Mouse (Mus musculus): ENCODE measurements around the gene Slc23a4. TPM values are rescaled to one million over a fixed set of nuclear protein-coding genes. Genes with fewer than 3 reads are reported as not detected.
A peak's percentile ranks its signal among the peaks of the same experiment; 100 is the strongest.

The Slc23a4 gene
- total and polyA plus RNA-seq, 2 experiments from 2014 or later, result 0.68 to 2.6 TPM

DNA sequence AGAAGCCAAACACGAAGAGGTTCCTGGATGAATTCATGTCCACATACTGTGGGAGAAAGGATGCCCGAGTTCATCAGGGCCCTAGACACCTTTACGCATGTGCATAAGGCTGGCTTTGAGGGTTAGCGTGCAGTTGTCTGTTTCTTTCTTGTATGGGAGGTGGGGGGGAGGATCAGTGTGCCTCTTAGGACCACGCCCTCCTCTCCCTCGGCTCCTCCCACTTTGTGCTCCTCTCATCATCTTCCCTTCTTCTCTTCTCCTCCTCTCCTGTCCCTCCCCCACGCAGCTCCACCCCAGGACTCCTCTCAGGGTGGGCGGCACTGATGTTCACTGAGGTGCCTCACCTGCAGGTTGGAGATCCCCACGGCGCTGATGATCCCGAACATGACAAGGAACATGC is 39.7 kb downstream of the Slc23a4 start:
- DNase-seq (ENCODE audit: low spot score) (peak; percentile 37), ATAC-seq (peak; percentile 54; the same call in 1 of the 2 replicates)
- Histone ChIP-seq H3K36me3 (ENCODE audit: insufficient read depth, low read length) (no peaks in the 10 kb centered on the region), H3K4me2 (ENCODE audit: low read depth, low read length) (peak overlapping the region; percentile 32), H3K9me3 (ENCODE audit: low read length) (no peaks in the 10 kb centered on the region), H3K4me1 (ENCODE audit: insufficient read depth, low read length) (no peaks in the 10 kb centered on the region), H3K27ac (no peak overlapping the region), H3K4me3 (ENCODE audit: low read length) (peak overlapping the region; percentile 5), H3K27me3 (ENCODE audit: insufficient read depth, low read length) (no peaks in the 10 kb centered on the region), H3K9ac (replicated peaks; ENCODE audit: low read length) (no peak overlapping the region; the same call in 1 of the 2 replicates)
- WGBS, result 25% methylated on average over 11 of the region's 11 CpGs
- TF ChIP-seq CTCF (IDR thresholded peaks at IDR 0.05; ENCODE audit: low read depth), result no peak

GRCm38 (mm10) chr6:34946486-34947079 is 41.6 kb downstream of the Slc23a4 start:
- TF ChIP-seq CTCF (IDR thresholded peaks at IDR 0.05; ENCODE audit: low read depth), result no peak
- DNase-seq (ENCODE audit: low spot score), result no peak
- no peaks in the 10 kb centered on the region for H3K36me3 ChIP-seq (ENCODE audit: insufficient read depth, low read length)
- no peak for ATAC-seq
- no peak overlapping the region for H3K9ac ChIP-seq (replicated peaks; ENCODE audit: low read length)
- no peak overlapping the region for H3K4me3 ChIP-seq (ENCODE audit: low read length)
- no peak overlapping the region for H3K4me2 ChIP-seq (ENCODE audit: low read depth, low read length)
- H3K4me1 ChIP-seq (ENCODE audit: insufficient read depth, low read length), result no peaks in the 10 kb centered on the region
- H3K27me3 ChIP-seq (ENCODE audit: insufficient read depth, low read length), result no peaks in the 10 kb centered on the region
- no peaks in the 10 kb centered on the region for H3K9me3 ChIP-seq (ENCODE audit: low read length)
- 84% methylated on average over 1 of the region's 1 CpGs for WGBS
- no peak overlapping the region for H3K27ac ChIP-seq

- no peak overlapping the region for H3K9ac ChIP-seq (replicated peaks; ENCODE audit: low read length)
- H3K27me3 ChIP-seq (ENCODE audit: insufficient read depth, low read length), result no peaks in the 10 kb centered on the region
- no peaks in the 10 kb centered on the region for H3K4me1 ChIP-seq (ENCODE audit: insufficient read depth, low read length)
- no peak overlapping the region for H3K27ac ChIP-seq
- H3K4me2 ChIP-seq (ENCODE audit: low read depth, low read length), result no peak overlapping the region
- no peaks in the 10 kb centered on the region for H3K9me3 ChIP-seq (ENCODE audit: low read length)
- WGBS, result 84% methylated on average over 5 of the region's 5 CpGs
- H3K4me3 ChIP-seq (ENCODE audit: low read length), result no peak overlapping the region
- H3K36me3 ChIP-seq (ENCODE audit: insufficient read depth, low read length), result no peaks in the 10 kb centered on the region
- DNase-seq (ENCODE audit: low spot score) (no peak), ATAC-seq (no peak)
- TF ChIP-seq CTCF (IDR thresholded peaks at IDR 0.05; ENCODE audit: low read depth), result no peak
Observed at GRCm38 (mm10) chr6:34943499-34943898, 44.7 kb downstream of the Slc23a4 start.

DNA sequence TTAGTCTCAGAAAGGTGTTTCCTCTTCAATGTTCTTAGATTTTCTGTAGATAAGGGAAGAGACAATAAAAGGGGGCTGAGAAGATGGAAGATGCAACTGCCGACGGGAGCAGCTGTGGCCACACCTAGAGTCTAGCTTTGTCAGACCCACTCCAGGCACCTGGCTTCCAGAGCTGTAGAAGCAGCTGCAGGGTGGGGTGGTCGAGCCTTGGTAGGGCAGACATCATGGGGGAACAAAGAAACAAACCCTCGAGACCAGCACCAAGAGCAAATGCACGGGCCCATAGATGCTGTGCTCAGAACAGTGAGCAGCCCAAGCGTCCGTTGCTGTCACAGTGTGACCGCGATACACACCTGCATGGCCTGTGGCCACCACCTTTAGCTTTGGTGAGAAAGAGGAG is 45.8 kb downstream of the Slc23a4 start:
- Histone ChIP-seq H3K4me1 (ENCODE audit: insufficient read depth, low read length) (no peaks in the 10 kb centered on the region), H3K27ac (no peak overlapping the region), H3K4me2 (ENCODE audit: low read depth, low read length) (no peak overlapping the region), H3K36me3 (ENCODE audit: insufficient read depth, low read length) (no peaks in the 10 kb centered on the region), H3K27me3 (ENCODE audit: insufficient read depth, low read length) (no peaks in the 10 kb centered on the region), H3K4me3 (ENCODE audit: low read length) (no peak overlapping the region), H3K9me3 (ENCODE audit: low read length) (no peaks in the 10 kb centered on the region), H3K9ac (replicated peaks; ENCODE audit: low read length) (no peak overlapping the region)
- DNase-seq (ENCODE audit: low spot score) (no peak), ATAC-seq (no peak)
- no peak for TF ChIP-seq CTCF (IDR thresholded peaks at IDR 0.05; ENCODE audit: low read depth)
- 87% methylated on average over 9 of the region's 9 CpGs for WGBS

- TF ChIP-seq CTCF (IDR thresholded peaks at IDR 0.05; ENCODE audit: low read depth), result no peak
- DNase-seq (ENCODE audit: low spot score) (no peak), ATAC-seq (no peak)
- 84% methylated on average over 2 of the region's 2 CpGs for WGBS
- Histone ChIP-seq H3K9ac (replicated peaks; ENCODE audit: low read length) (no peak overlapping the region), H3K4me1 (ENCODE audit: insufficient read depth, low read length) (no peaks in the 10 kb centered on the region), H3K9me3 (ENCODE audit: low read length) (no peaks in the 10 kb centered on the region), H3K4me3 (ENCODE audit: low read length) (no peak overlapping the region), H3K27me3 (ENCODE audit: insufficient read depth, low read length) (no peaks in the 10 kb centered on the region), H3K27ac (no peak overlapping the region), H3K4me2 (ENCODE audit: low read depth, low read length) (no peak overlapping the region), H3K36me3 (ENCODE audit: insufficient read depth, low read length) (no peaks in the 10 kb centered on the region)
Observed at GRCm38 (mm10) chr6:34941496-34941895, 46.7 kb downstream of the Slc23a4 start.

DNA sequence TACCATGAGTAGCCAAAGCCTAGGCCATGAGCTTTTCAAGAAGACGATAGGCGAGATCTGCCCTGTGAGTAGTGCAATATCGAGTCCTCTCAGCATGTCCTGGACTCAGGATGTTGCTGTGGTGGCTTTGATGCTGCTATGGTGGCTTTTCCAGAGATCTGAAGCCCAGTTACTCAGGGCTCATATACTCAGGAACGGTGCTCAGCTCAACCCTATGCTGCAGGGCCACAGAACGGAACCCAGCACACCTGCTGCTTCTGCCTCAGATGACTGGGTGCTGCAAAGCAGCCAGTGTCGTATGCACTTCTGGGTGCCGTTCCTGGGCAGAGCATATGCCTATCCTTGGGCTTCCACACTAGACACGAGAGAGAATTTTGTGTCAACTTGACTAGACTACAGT is 48.8 kb downstream of the Slc23a4 start:
- no peaks in the 10 kb centered on the region for H3K27me3 ChIP-seq (ENCODE audit: insufficient read depth, low read length)

DNA sequence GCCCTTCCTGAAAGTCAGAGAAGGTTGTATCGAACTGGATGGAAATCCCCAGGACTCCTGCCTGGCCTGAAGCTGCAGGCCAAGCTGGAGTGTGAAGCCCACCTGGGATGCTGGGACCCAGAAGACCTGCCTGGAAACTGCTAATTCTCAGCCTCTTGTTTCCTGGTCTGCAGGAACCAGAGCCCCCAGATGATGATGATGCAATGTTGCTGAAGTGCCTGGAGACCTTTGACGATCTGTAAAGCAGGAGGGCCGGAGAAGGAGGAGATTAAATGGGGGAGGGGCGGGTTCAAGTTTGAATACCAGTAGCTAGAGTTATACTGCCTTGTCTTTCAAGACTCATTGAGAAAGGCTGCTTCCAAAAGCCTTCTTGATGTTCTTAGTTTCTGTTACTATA is 49.3 kb downstream of the Slc23a4 start:
- H3K9ac ChIP-seq (replicated peaks; ENCODE audit: low read length), result no peak overlapping the region
- TF ChIP-seq CTCF (IDR thresholded peaks at IDR 0.05; ENCODE audit: low read depth), result no peak
- no peak overlapping the region for H3K27ac ChIP-seq
- no peak overlapping the region for H3K4me3 ChIP-seq (ENCODE audit: low read length)
- no peaks in the 10 kb centered on the region for H3K4me1 ChIP-seq (ENCODE audit: insufficient read depth, low read length)
- DNase-seq (ENCODE audit: low spot score), result no peak
- no peak overlapping the region for H3K4me2 ChIP-seq (ENCODE audit: low read depth, low read length)
- no peak for ATAC-seq
- no peaks in the 10 kb centered on the region for H3K27me3 ChIP-seq (ENCODE audit: insufficient read depth, low read length)
- H3K9me3 ChIP-seq (ENCODE audit: low read length), result no peaks in the 10 kb centered on the region
- no peaks in the 10 kb centered on the region for H3K36me3 ChIP-seq (ENCODE audit: insufficient read depth, low read length)
- WGBS, result 48% methylated on average over 4 of the region's 4 CpGs

More for the DNA sequence above, 48.8 kb downstream of the Slc23a4 start:
- Histone ChIP-seq H3K27ac (no peak overlapping the region), H3K4me1 (ENCODE audit: insufficient read depth, low read length) (no peaks in the 10 kb centered on the region), H3K36me3 (ENCODE audit: insufficient read depth, low read length) (no peaks in the 10 kb centered on the region), H3K9ac (replicated peaks; ENCODE audit: low read length) (no peak overlapping the region), H3K4me3 (ENCODE audit: low read length) (no peak overlapping the region), H3K4me2 (ENCODE audit: low read depth, low read length) (no peak overlapping the region), H3K9me3 (ENCODE audit: low read length) (no peaks in the 10 kb centered on the region)
- DNase-seq (ENCODE audit: low spot score) (no peak), ATAC-seq (no peak)
- no peak for TF ChIP-seq CTCF (IDR thresholded peaks at IDR 0.05; ENCODE audit: low read depth)
- WGBS, result 91% methylated on average over 8 of the region's 8 CpGs
